Mouse (Mus musculus): ENCODE data around the gene Tpm3. TPM values are rescaled to one million over a fixed set of nuclear protein-coding genes. Genes with fewer than 3 reads are reported as not detected.

The Tpm3 gene
- total and polyA plus RNA-seq, 3 experiments: 205 to 274 (median 273) TPM

DNA sequence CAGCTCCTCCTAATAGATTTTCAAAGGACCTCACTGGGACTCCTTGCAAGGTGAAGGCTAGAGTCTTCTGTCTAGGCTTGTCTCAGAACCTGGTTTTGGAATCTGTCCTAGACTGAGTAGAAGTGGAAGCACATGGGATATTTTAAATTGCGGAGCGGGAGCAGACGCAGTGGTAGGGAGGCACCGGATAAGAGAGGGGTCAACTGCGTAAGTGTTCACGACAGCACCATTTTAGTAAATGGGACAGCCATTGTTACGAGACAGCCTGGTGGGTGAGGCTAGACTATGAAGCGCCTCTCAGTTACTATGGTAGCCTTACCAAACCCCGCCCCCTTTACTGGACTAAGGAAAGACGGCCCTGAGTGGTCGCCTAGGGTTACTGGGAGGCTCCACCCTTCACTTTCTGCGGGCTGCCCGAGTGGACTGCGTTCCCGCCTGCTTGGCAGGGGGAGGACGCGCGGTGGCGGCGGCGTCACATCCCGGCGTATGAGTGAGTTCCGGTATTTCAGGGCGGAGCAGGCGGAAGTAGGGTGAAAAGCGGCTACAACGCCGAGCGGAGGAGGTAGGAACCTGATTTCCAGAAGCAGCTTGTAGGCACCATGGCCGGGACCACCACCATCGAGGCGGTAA lies 6.8 kb downstream of the Tpm3 start (continued):
- TF ChIP-seq POLR2AphosphoS2 (IDR thresholded peaks at IDR 0.05; ENCODE audit: low read length) (peak; percentile 81), MEF2A (IDR thresholded peaks at IDR 0.05; ENCODE audit: extremely low read depth, insufficient replicate concordance, low read depth, low read length, poor library complexity, severe bottlenecking) (no peak)

- peak overlapping the region; percentile 67 to 71 for H3K4me3 ChIP-seq (ENCODE audit: control insufficient read depth in 1 of 2, insufficient read depth in 1 of 2, low read depth in 2 of 2, low read length in 2 of 2)
- peaks cover 21 to 41% of the 10 kb centered on the region in 2 experiments for H3K4me1 ChIP-seq (ENCODE audit: control insufficient read depth in 1 of 2, insufficient read depth in 2 of 2, low read length in 2 of 2)
- DNase-seq (ENCODE audit: low read depth, low spot score): peak; percentile 93
- peak overlapping the region; percentile 78 for H3K9ac ChIP-seq (ENCODE audit: control insufficient read depth, low read depth, low read length, poor library complexity, severe bottlenecking)
- H3K27me3 ChIP-seq (ENCODE audit: control insufficient read depth in 1 of 2, insufficient read depth in 2 of 2, low read length in 2 of 2): no peaks in the 10 kb centered on the region
- H3K79me2 ChIP-seq (ENCODE audit: control insufficient read depth, insufficient read depth, low read length, poor library complexity): peaks cover 46% of the 10 kb centered on the region
- H3K9me3 ChIP-seq (replicated peaks; ENCODE audit: insufficient read depth, low read length): no peaks in the 10 kb centered on the region
- H3K27ac ChIP-seq (ENCODE audit: control insufficient read depth, low read depth, low read length): peak overlapping the region; percentile 92
- peaks cover 0 to 38% of the 10 kb centered on the region in 2 experiments; a peak in 2 of 4 replicates for H3K36me3 ChIP-seq (ENCODE audit: control insufficient read depth in 1 of 2, insufficient read depth in 2 of 2, low read length in 2 of 2)
- TF ChIP-seq MXI1 (IDR thresholded peaks at IDR 0.05; ENCODE audit: low read depth, low read length) (0 out of 2 replicates have a peak, but pooled peaks have one; percentile 9), E2F4 (IDR thresholded peaks at IDR 0.05; ENCODE audit: borderline replicate concordance, low read depth, low read length) (peak; percentile 60; the same call in 1 of the 2 replicates), RAD21 (IDR thresholded peaks at IDR 0.05; ENCODE audit: low read depth, low read length) (no peak), MAFK (IDR thresholded peaks at IDR 0.05; ENCODE audit: borderline replicate concordance, low read depth, low read length) (no peak), ZMIZ1 (IDR thresholded peaks at IDR 0.05; ENCODE audit: low read depth, low read length) (peak; percentile 65; the same call in 1 of the 2 replicates), MEF2A (IDR thresholded peaks at IDR 0.05; ENCODE audit: extremely low read depth, insufficient replicate concordance, low read depth, low read length, poor library complexity, severe bottlenecking) (no peak), BHLHE40 (IDR thresholded peaks at IDR 0.05; ENCODE audit: borderline replicate concordance, low read depth, low read length) (peak; percentile 49; the same call in 1 of the 2 replicates), MYB (IDR thresholded peaks at IDR 0.05; ENCODE audit: low read depth, low read length) (0 out of 2 replicates have a peak, but pooled peaks have one; percentile 21), CHD1 (IDR thresholded peaks at IDR 0.05; ENCODE audit: low read depth, low read length) (0 out of 2 replicates have a peak, but pooled peaks have one; percentile 13), ZNF384 (IDR thresholded peaks at IDR 0.05; ENCODE audit: low read depth, low read length) (no peak), USF1 (IDR thresholded peaks at IDR 0.05; ENCODE audit: low read depth, low read length) (no peak), MAZ (IDR thresholded peaks at IDR 0.05; ENCODE audit: low read depth, low read length) (peak; percentile 98), MAX (IDR thresholded peaks at IDR 0.05; ENCODE audit: low read length) (peak; percentile 54; the same call in 1 of the 2 replicates), TAL1 (IDR thresholded peaks at IDR 0.05; ENCODE audit: low read length) (no peak), POLR2AphosphoS5 (IDR thresholded peaks at IDR 0.05; ENCODE audit: borderline replicate concordance, low read depth, low read length) (no peak), POLR2AphosphoS2 (IDR thresholded peaks at IDR 0.05; ENCODE audit: low read length) (peak; percentile 65; the same call in 1 of the 2 replicates), USF2 (IDR thresholded peaks at IDR 0.05; ENCODE audit: borderline replicate concordance in 1 of 2, insufficient read depth in 1 of 2, low read depth in 1 of 2, low read length in 2 of 2) (no peak), TBP (IDR thresholded peaks at IDR 0.05; ENCODE audit: low read depth, low read length) (peak; percentile 28), TCF12 (IDR thresholded peaks at IDR 0.05; ENCODE audit: low read depth, low read length) (no peak), ZC3H11A (IDR thresholded peaks at IDR 0.05; ENCODE audit: low read depth, low read length) (no peak), JUND (IDR thresholded peaks at IDR 0.05; ENCODE audit: low read depth, low read length) (no peak), UBTF (IDR thresholded peaks at IDR 0.05; ENCODE audit: borderline replicate concordance, insufficient read depth, low read depth, low read length) (no peak), MYC (IDR thresholded peaks at IDR 0.05; ENCODE audit: low read depth, low read length) (peak; percentile 44; the same call in 1 of the 2 replicates), GATA1 (IDR thresholded peaks at IDR 0.05; ENCODE audit: low read depth, low read length) (no peak), ZKSCAN1 (IDR thresholded peaks at IDR 0.05; ENCODE audit: low read depth, low read length) (no peak), POLR2A (IDR thresholded peaks at IDR 0.05; ENCODE audit: control insufficient read depth in 1 of 2, insufficient read depth in 1 of 2, low read depth in 1 of 2, low read length in 2 of 2, poor library complexity in 1 of 2) (peak; percentile 32 to 88; a peak in 3 of 4 replicates), RCOR1 (IDR thresholded peaks at IDR 0.05; ENCODE audit: low read depth, low read length) (0 out of 2 replicates have a peak, but pooled peaks have one; percentile 50), ELF1 (IDR thresholded peaks at IDR 0.05; ENCODE audit: low read depth, low read length) (peak; percentile 63), CHD2 (IDR thresholded peaks at IDR 0.05; ENCODE audit: low read length) (no peak), NRF1 (IDR thresholded peaks at IDR 0.05; ENCODE audit: insufficient read depth, low read depth, low read length, poor library complexity, severe bottlenecking) (no peak), CTCF (IDR thresholded peaks at IDR 0.05 in 2 of 3, conservative IDR thresholded peaks at IDR 0.05 in 1 of 3; ENCODE audit: control insufficient read depth in 1 of 3, insufficient read depth in 1 of 3, low read depth in 2 of 3, low read length in 3 of 3, poor library complexity in 1 of 3, severe bottlenecking in 1 of 3) (no peak)
Measured at GRCm38 (mm10) chr3:90079763-90080497, 7.5 kb downstream of the Tpm3 start.
